Mouse (Mus musculus) heart, adult 18-20 months (tissue): Measurements from ENCODE around the gene Ddx58. TPM values are rescaled to one million over a fixed set of nuclear protein-coding genes. Genes with fewer than 3 reads are reported as not detected.

Source experiments
- DNase-seq, 2 experiments: peaks; one replicate each; pipeline ENCODE4 v3.0.0; 2021 to 2022; ENCODE audit warnings: mixed read lengths in 1 of 2
- total RNA-seq, 2 experiments: library from RNA; stranded (reverse); gene quantifications; 2 replicates each; pipeline ENCODE4 v1.2.3; 2021

Gene Ddx58
- total RNA-seq, 2 experiments from 2014 or later: 7.6 to 8.5 TPM

DNA sequence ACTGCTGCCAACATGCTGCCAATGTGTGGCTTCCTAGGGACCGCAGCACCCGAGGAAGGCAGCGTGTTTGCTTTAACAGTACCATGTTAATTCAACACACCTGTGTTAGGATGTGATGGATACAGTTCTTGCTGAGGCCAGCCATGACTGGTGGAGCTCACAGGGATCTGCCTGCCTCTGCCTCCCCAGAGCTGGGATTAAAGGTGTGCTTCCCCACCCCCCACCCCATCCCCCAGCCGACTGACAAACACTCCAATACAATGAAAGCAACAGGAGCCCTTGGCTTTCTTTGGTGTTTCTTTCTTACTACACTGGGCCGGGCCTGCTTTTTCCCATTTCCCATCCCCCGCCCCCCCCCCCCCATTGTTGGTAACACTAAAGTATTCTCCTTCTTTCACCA is 5.4 kb downstream of the Ddx58 start:
- no peak for DNase-seq

DNA sequence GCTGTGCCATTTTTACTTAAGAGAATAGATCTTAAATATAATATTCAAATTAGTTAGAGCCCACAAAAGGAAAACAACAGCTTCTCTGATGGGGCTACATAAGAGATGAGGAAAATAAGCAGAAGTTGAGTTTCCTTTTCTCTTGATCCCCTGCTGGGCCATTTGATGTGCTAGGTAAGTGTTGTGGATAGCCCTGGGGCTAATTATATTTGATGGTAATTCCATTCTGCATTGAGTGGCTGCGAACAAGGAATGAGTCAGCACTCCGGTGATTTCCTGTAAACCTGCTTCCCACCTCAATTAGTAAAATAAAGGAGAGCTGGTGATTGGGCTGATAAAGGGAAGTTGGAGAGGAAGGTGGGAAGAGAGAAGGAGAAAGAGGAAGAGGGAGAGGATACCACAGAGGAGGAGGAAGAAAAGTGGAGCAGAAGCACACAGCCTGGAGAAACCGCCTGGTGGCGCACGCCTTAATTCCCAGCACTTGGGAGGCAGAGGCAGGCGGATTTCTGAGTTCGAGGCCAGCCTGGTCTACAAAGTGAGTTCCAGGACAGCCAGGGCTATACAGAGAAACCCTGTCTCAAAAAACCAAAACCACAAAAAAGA is 6.5 kb downstream of the Ddx58 start:
- no peak for DNase-seq

DNA sequence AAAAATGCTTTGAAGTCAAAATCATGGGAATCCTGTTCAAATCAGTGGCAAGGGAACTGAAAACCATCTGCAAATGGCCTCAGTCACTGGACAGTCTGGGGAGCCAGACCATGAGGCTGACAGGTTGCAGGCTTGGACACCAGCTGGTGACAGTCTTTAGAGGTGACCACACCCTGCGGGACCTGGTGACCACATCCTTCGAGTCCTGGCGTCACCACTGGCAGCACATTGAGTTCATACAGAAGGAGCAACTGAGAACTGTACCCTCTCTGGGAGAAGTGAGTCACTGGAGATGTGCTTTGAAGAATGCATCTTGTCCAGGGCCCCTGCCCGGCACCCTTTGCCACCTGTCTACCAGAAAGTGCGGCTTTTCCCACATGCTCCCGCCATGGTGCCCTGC is 9.9 kb downstream of the Ddx58 start:
- DNase-seq: peak in 1 of 2 experiments; percentile 26

DNA sequence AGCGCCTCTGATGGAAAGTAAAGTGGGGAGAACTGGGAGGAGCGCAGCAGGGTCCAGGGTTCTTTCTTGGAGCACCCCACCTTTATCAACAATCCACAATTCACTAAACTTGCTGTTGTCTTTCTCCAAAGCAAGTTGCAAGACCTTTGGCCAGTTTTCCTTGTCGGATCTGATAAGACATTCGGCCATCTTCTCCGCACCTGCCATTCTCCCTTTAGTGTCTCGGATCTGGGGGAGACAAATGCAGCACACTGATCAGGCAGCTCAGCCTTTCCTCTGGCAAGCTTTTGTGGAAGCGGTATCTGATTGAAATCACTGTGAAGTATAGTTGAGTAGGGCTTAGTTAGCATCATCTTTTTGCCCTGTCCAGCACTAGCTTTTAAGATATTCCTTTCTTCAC is 11.7 kb downstream of the Ddx58 start:
- no peak for DNase-seq

DNA sequence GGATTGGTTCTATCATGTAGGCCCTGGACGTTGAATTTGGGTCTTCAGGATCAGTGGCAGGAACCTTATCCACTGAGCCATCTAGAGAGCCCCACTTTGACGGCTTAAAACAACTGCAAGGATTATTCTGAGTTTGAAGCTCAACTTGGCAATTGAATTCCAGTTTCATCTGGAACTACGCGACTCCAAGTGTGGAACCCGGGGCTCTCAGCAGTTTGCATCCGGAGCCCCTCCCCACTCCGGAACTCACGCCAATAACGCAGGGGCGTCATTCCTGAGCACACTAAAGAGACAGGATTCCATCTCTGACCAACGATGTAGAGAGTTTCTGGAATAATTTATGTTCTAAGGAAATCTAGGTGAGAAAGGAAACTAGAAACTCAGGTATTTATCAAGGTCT is 12.5 kb downstream of the Ddx58 start:
- no peak for DNase-seq

DNA sequence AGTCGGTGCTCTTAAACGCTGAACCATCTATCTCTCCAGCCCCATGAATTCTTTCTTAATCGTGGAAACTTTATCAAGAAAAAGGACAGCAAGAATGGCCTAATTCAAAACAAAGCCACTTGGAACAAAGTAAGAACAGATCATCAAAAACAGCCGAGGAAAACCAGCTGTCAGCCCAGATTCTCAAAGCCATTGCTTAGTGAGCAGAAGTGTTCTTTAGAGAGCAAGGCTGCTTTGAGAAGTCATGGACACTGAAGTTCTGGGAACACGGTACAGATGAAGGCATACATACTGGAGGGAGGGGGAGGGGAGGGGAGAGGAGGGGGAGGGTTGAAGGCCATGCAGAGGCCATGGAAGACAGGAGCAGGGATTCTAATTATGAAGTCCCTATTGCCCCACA is 13.5 kb downstream of the Ddx58 start:
- no peak for DNase-seq

DNA sequence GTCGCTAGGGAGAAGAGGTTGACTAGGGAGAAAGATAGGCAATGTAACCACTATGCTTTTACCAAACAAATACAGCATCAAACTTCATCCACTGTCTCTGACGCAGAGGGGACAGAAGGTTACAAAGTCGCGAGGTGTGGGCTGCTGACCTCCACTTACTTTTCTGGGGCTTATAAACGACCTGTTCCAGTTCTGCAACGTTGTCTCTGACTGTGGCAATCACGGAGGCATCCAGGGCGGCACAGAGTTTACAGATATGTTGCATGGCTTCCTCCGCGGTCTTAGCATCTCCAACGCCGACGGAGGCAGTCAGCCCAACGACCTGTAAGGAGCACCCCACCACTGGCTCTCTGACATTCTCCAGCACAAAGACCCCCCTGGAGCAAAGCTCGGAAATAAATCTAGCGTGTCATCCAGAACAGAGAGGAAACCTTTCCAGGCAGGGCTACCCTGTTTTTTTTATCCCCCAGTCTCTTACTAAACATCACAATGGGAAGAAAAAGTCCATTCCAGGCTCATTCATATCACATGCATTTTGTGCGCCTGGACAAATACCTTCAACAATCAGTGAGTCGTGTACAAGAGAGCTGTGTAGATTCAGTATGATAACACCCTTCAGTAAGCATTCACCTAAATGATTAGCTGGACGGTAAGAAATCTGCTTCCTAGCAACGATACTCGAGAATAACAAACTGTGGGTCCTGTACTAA is 17.6 kb downstream of the Ddx58 start:
- DNase-seq: no peak

DNA sequence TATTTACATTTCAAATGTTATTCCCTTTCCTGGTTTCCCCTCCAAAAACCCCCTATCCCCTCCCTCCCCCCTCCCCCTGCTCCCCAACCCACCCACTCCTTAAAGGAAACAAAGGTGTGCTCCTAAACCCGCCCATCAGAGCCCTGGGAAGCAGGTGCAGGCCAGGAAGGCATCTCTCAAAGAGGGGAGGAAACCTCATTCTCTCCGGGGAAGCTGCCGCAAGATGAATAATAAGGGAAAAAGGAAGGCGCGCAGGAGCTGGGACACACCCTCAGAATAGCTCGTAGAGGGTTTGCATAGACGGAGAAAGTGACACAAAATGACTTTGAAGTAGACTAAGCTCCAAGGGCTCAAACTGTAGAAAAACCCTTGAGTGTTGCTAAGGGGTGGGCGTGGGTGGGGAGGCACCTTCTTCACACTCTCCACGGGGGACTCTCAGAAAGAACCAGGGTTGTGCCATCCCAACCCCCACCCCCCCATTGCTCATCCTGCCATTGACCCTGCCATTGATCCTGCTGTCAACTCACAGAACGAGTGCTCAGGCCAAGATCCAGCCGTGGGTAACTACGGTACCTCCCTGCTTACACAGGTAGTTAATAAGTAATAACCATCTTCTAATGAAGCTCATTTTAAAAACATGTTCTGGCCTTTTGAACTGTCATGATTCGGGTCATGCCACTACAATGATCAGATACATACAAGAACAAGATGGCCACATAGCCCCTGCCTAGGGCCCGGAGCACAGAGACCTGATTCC is 18.4 kb downstream of the Ddx58 start:
- no peak for DNase-seq

DNA sequence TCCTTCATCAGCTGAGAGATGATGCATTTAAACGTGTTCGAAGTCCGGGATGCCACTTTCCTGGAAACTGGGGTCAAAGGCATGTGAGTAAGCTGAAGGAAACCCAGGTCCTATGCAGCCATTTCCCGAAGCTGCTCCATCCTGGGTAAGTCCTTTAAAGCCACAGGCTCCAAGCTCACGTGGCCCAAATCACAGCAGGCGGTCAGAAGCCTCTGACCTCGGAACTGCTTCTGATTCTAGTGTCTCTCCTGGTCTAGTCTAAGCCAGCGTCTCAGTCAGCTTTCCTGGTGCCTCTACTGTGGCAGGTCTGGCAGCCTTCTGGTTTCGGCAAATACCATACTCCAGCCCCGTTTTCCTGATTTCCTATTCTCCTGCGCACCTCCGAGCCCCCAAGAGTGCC is 19.2 kb downstream of the Ddx58 start:
- DNase-seq: no peak

DNA sequence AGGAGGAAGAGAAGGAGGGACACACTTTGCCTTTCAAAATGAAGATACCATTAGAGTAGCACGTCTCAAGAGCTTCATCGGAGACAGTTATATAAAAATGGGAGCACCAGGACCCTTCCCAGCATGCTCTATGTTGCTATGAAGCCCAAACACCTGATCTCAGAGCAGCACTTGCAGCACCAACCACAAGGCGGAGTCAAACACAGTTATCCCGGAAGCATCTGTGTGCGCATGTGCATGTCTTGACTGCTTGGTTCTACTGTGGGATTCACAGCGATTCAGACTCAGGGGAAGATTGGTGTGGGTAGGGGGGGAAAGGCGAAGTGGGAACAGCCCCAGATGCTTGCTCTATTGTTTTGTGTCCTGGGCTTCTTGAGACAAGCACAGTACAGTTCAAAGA is 21.2 kb downstream of the Ddx58 start:
- no peak for DNase-seq

DNA sequence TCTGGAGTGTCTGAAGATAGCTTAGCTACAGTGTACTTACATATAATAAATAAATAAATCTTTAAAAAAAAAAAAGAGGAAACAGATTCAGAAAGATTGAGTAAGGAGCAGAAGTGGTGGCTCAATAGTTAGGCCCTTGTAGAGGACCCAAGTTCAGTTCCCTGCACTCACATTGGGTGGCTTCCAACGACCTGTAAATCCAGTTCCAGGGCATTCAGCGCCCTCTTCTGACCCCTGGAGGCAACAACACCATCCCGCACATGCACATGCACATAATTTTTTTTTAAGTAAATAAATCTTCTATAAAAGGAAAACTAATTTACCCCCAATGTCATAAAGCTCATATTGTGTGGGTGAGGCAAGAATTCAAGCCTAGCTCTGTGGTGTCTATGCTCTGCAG is 21.7 kb downstream of the Ddx58 start:
- no peak for DNase-seq

DNA sequence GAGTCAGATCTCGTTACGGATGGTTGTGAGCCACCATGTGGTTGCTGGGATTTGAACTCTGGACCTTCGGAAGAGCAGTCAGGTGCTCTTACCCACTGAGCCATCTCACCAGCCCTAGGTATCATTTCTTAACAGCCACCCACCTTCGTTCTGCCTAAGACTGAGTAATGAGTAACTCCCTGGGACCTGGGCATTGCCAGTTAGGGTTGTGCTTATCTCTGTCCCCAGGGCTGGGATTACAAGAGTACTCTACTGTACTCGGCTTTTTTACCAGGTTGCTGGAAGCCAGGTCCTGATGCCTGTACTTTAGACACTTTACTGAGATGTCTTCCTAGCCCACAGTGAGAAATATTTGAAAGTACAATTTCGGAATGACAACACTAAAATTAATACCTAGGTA is 27.5 kb downstream of the Ddx58 start:
- DNase-seq: no peak

DNA sequence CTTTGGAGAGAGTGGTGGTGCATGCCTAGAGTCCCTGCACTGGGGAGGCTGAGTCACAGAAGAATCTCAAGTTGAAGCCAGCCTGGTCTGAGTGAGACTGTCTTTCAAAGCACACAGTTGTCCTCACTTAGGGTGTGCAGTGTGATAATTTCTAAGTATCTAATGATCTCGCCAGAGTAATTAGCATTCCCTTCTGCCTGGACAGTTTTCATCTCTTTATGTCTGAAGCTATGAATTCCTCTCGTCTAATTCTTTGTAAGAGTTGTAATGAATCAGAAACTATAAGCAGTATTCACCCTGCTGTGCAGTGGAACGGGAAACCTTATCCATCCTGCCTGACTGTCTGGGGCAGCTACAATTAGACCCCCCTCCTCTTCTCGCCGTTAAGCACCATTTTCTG is 31.9 kb downstream of the Ddx58 start:
- no peak for DNase-seq

DNA sequence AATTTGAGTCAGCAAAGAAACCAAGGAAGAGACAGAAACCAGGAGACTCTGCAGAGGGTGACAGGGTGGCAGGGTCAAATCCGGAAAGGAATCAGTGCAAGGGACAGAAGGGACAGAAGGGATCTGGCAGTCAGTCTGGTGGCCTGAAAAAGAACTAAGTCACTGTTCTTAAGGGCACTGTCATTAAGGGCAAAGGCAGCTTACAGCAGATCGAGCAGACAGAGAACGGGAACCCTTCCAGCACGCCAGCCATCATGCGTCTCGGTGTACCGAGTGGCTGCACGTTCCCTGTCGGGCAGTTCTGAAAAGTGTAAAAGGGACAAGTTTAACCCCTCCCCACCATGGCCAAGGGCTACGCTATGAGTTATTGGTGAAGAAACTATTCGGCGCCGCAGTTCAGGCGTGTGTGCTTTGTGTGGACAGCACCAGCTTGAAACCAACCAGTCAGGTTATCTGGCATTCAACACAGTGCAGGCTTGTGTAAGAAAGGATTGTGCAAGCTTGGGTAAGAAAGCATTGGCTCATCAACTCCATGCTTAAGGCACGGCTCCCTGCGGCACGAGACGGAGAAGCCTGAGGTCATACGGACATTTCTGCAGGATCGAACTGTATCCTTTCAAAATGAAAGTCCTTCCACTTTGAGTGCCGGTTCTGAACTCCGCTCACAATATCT is 34.3 kb downstream of the Ddx58 start:
- DNase-seq: no peak

DNA sequence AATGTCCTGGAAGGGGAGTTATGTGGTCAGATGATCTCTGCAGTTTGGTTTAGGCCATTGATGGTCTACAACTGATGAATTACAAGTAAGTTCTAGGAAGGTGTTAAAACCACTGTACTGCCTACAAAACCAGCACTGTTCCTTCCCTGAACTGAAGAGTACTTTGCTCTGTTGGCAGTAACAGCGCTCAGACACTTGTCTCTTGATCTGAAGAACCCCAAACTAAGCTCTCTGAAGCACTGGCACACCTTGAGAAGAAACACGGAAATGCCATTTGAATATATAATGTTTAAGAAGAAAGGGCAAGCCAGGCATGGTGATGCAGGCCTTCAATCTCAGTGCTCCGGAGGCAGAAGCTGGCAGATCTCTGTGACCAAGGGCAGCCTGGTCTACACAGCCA is 35.3 kb downstream of the Ddx58 start:
- DNase-seq: no peak

DNA sequence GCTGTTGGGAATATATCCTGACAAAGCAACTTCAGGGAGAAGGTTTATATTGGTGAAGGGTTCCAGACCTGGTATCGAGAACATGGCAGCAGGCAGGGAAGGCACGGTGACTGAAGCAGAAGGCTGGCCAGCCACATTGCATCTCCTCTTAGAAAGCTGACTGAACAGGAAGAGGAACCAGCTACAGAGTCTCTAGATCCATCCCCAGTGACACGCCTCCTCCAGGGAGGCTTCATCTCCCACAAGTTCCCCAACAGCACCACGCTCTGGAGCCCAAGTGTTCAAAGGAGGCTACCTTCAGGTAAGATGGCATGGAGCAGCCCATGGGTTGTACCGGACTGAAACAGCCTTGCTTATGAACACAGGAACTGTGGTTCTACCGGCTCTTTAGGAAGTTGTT is 37.4 kb downstream of the Ddx58 start:
- DNase-seq: no peak

DNA sequence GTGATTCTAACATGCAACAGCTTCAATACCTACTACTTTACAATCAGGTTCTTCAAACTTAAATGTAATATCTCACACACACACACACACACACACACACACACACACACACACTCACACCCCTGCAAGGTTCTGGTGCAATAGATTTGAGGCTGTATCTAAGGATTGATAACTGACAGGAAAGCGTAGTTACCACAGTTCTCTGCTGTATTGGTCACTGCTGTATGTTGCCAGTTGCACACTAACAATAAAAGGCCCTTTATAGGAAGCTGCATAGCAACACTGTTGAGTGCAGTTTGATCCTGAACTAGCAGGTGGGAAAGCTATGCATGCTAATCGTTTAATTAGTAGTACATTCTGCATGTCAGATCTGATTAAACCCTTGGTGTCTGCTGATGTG is 44.3 kb downstream of the Ddx58 start:
- DNase-seq: no peak

DNA sequence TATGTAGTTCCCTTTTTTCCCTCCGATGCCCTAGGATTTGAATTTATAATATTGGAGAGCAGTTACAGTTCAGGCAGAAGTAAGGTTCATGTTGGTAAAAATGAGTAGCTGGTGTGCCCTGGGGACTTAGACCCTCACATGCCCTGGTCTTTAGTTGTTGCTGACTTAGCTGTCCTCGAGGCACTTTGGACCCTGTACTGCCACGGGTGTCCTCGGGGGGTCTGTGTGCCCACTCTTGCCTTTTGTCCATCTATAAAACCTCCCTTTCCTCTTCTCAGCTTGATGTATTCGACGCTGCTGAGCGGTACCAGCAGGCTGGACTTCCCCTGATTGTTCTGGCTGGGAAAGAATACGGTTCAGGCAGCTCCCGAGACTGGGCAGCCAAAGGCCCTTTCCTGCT is 46.2 kb downstream of the Ddx58 start:
- no peak for DNase-seq

DNA sequence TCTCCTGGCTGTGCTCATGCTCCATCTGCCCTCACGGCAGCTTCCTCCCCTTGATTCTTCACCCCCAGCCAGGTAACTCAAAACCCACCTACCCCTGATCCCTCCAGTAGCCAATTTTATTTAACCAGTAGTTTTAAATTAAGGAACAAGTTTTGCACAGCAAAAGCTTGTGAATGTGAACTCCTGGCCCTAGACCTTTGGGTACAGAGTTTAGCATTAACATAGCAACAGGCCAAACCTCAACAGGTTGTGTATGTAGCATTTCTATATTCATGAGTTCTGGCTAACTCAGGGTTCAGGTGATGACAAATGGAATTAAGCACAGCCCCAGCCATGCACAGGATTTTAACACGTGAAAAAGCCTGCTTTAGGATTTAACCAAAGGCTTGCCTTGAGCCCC is 47.4 kb downstream of the Ddx58 start:
- no peak for DNase-seq

DNA sequence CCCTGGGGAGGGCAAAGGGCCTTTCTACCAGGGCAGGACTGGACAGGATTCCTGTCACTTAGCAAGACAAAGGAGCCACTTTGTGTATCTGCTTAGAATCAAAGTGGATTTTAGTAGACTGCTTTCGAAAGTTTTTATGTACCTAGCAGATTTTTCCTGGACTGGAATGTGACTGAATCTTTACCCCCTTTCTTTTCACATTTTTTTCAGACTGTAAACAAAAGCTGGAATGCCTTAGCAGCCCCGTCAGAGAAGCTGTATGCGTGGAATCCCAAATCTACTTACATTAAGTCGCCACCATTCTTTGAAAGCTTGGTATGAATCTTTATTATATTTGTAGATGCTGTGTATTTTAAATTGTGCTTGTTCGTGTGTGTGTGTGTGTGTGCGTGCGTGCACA is 51.7 kb downstream of the Ddx58 start:
- DNase-seq: no peak

DNA sequence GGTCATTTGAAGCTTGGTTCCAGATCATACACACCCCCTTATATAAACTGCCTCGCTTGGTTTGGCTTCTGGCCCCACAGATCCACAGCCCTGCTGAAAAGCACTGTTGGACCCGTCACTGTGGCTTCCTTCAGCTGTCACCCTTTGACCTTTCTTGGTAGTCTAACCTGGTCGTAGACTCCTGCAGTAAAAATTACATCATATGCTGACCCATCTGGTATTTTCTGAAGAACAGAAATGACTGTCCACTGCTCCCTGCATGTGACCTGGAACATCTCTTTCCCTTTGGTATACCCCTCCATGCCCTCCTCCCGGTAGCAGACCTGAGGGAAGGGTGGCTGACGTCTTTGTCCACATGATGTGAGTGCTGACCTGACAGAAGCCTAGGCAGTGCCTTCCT is 55.2 kb downstream of the Ddx58 start:
- DNase-seq: no peak

DNA sequence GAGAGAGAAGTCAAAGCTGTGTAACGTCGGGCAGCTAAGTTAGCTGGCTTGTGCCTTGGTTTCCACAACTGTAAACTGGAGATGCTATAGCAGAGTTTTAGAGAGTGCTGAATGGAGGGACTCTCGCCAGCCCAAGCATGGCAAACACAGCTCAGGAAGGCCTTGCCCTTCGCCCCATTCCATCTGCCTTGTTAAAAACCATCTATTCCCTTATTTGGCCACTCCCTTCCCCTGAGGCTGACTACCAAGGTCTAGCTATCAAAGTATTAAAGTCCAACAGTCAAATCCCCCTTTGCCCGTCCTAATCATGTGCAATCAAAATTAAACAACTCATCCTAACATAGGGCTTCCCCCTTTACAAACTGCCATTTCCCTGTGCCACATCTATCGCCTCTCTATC is 55.8 kb downstream of the Ddx58 start:
- no peak for DNase-seq

DNA sequence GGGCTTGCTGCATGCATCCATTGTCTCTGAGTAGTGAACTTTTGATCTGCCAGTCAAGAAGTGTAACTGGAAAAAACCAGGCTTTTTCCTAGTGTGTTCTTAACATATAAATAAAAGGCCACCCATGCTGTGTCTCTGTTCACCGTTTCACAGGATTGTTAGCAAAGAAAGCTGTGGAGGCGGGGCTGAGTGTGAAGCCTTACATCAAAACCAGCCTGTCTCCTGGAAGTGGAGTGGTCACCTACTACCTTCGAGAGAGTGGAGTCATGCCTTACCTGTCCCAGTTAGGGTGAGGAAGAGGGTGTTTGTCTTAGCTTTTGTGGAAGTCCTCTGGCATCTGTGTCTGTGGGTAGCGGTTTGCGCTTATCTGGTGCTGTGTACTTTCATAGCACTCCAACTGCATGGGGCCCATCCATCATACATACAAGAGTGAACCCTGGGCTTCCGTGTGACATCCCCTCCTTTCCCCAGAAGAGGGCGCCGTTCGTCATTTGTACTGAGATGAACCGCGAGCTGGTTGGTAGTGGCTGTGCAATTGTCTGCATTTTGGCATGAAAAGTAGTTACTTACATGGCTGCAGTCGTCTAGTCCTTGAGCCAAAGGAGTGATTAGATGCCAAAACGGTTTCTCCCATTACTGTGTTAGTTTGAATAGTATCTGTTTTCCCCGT is 56.8 kb downstream of the Ddx58 start:
- DNase-seq: peak; percentile 32 to 78
